Mouse (Mus musculus): ENCODE results near the gene Jup.

DNA sequence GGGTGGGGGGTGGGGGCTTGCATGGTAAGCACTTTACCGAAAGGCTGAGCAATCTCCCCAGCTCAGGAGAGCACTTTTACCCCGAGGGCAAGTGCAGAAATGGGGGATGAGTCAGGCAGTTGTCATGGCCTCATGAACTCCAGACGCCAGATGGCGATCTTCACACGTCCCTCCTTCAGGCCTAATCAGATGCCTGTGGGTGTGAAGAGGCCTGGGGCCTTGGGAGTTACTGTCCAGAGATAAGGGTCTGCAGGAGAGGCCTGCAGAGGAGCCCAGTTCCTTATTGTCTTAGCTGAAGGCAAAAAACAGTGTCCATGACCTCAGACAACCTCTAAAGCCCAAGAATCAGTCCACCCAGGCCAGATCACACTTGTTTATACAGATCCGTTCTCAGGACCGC lies 28.3 kb upstream of the Jup start:
- no peak for TF ChIP-seq TAL1 (IDR thresholded peaks at IDR 0.05; ENCODE audit: low read length)
- TF ChIP-seq GATA1 (IDR thresholded peaks at IDR 0.05; ENCODE audit: low read length), result peak; percentile 67

All from erythroblast, embryonic 14.5 days (primary cell).